Mouse (Mus musculus): ENCODE results near the gene Gm9789. TPM values are rescaled to one million over a fixed set of nuclear protein-coding genes. Genes with fewer than 3 reads are reported as not detected.

The Gm9789 gene
- total and polyA plus RNA-seq, 2 experiments from 2014 or later, result not detected

- TF ChIP-seq CTCF (IDR thresholded peaks at IDR 0.05; ENCODE audit: low read depth) (no peak), EP300 (IDR thresholded peaks at IDR 0.05; ENCODE audit: low read depth) (no peak)
- no peaks in the 10 kb centered on the region for H3K27me3 ChIP-seq (ENCODE audit: control insufficient read depth, insufficient read depth, low read length)
- DNase-seq (ENCODE audit: low spot score) (no peak), ATAC-seq (ENCODE audit: insufficient read depth, low read depth) (no peak)
- no peaks in the 10 kb centered on the region for H3K36me3 ChIP-seq (replicated peaks; ENCODE audit: control insufficient read depth, insufficient read depth, low read length)
- H3K4me3 ChIP-seq (ENCODE audit: low read depth, low read length), result no peak within 1 kb of the TSS
- no peaks in the 10 kb centered on the region for H3K9me3 ChIP-seq (replicated peaks; ENCODE audit: control insufficient read depth, low read length)
- no peaks in the 10 kb centered on the region for H3K4me1 ChIP-seq (ENCODE audit: control insufficient read depth, insufficient read depth)
- no peak within 1 kb of the TSS for H3K27ac ChIP-seq (ENCODE audit: low read depth)
- no peak within 1 kb of the TSS for H3K4me2 ChIP-seq (ENCODE audit: low read depth, low read length)
- no peak within 1 kb of the TSS for H3K9ac ChIP-seq (replicated peaks; ENCODE audit: low read depth, low read length)
- WGBS, result 41% methylated on average over 1 of the region's 1 CpGs
These were observed 47.8 kb downstream of the Gm9789 start, which contains the start of gene Krtap20-2 for GRCm38 (mm10) chr16:89205561-89205960. Krtap20-2 (plus strand) TSS chr16:89205861.

Other genes starting within 250 kb of the Gm9789 start
- not detected in 2 replicates for gene Krtap19-9b, start 225.7 kb upstream of the Gm9789 start, total RNA-seq (2014; rRNA removed; ENCODE audit: low replicate concordance)
- gene Krtap19-9b, start 225.7 kb upstream of the Gm9789 start, polyA plus RNA-seq (2015; fragmentation: Nextera tagmentation; extraction: Ambion mirVana), result not detected in 2 replicates
- not detected in 2 replicates for gene Krtap16-3, start 195.1 kb upstream of the Gm9789 start, total RNA-seq (2014; rRNA removed; ENCODE audit: low replicate concordance)
- not detected in 2 replicates for gene Krtap16-3, start 195.1 kb upstream of the Gm9789 start, polyA plus RNA-seq (2015; fragmentation: Nextera tagmentation; extraction: Ambion mirVana)
- not detected in 2 replicates for gene Krtap22-2, start 147.2 kb upstream of the Gm9789 start, total RNA-seq (2014; rRNA removed; ENCODE audit: low replicate concordance)
- gene Krtap22-2, start 147.2 kb upstream of the Gm9789 start, polyA plus RNA-seq (2015; fragmentation: Nextera tagmentation; extraction: Ambion mirVana), result not detected in 2 replicates
- gene Gm10229, start 142.7 kb upstream of the Gm9789 start, total RNA-seq (2014; rRNA removed; ENCODE audit: low replicate concordance), result not detected in 2 replicates
- not detected in 2 replicates for gene Gm10229, start 142.7 kb upstream of the Gm9789 start, polyA plus RNA-seq (2015; fragmentation: Nextera tagmentation; extraction: Ambion mirVana)
- not detected in 2 replicates for gene Krtap6-1, start 126.3 kb upstream of the Gm9789 start, total RNA-seq (2014; rRNA removed; ENCODE audit: low replicate concordance)
- gene Krtap6-1, start 126.3 kb upstream of the Gm9789 start, polyA plus RNA-seq (2015; fragmentation: Nextera tagmentation; extraction: Ambion mirVana), result not detected in 2 replicates
- gene Gm10228, start 116.5 kb upstream of the Gm9789 start, total RNA-seq (2014; rRNA removed; ENCODE audit: low replicate concordance), result not detected in 2 replicates
- gene Gm10228, start 116.5 kb upstream of the Gm9789 start, polyA plus RNA-seq (2015; fragmentation: Nextera tagmentation; extraction: Ambion mirVana), result not detected in 2 replicates
- not detected in 2 replicates for gene Krtap6-5, start 110.1 kb upstream of the Gm9789 start, total RNA-seq (2014; rRNA removed; ENCODE audit: low replicate concordance)
- not detected in 2 replicates for gene Krtap6-5, start 110.1 kb upstream of the Gm9789 start, polyA plus RNA-seq (2015; fragmentation: Nextera tagmentation; extraction: Ambion mirVana)
- gene 1110025L11Rik, start 94.0 kb upstream of the Gm9789 start, total RNA-seq (2014; rRNA removed; ENCODE audit: low replicate concordance), result not detected in 2 replicates
- gene 1110025L11Rik, start 94.0 kb upstream of the Gm9789 start, polyA plus RNA-seq (2015; fragmentation: Nextera tagmentation; extraction: Ambion mirVana), result not detected in 2 replicates
- not detected in 2 replicates for gene Krtap6-3, start 73.9 kb upstream of the Gm9789 start, total RNA-seq (2014; rRNA removed; ENCODE audit: low replicate concordance)
- gene Krtap6-3, start 73.9 kb upstream of the Gm9789 start, polyA plus RNA-seq (2015; fragmentation: Nextera tagmentation; extraction: Ambion mirVana), result not detected in 2 replicates
- gene Gm6358, start 17.1 kb upstream of the Gm9789 start, total RNA-seq (2014; rRNA removed; ENCODE audit: low replicate concordance), result not detected in 2 replicates
- gene Gm6358, start 17.1 kb upstream of the Gm9789 start, polyA plus RNA-seq (2015; fragmentation: Nextera tagmentation; extraction: Ambion mirVana), result not detected in 2 replicates
- gene Gm10061, start 6.9 kb upstream of the Gm9789 start, total RNA-seq (2014; rRNA removed; ENCODE audit: low replicate concordance), result not detected in 2 replicates
- not detected in 2 replicates for gene Gm10061, start 6.9 kb upstream of the Gm9789 start, polyA plus RNA-seq (2015; fragmentation: Nextera tagmentation; extraction: Ambion mirVana)
- gene Gm7735, start 11.5 kb downstream of the Gm9789 start, total RNA-seq (2014; rRNA removed; ENCODE audit: low replicate concordance), result not detected in 2 replicates
- gene Gm7735, start 11.5 kb downstream of the Gm9789 start, polyA plus RNA-seq (2015; fragmentation: Nextera tagmentation; extraction: Ambion mirVana), result not detected in 2 replicates
- not detected in 2 replicates for gene 1110057P08Rik, start 16.8 kb downstream of the Gm9789 start, total RNA-seq (2014; rRNA removed; ENCODE audit: low replicate concordance)
- gene 1110057P08Rik, start 16.8 kb downstream of the Gm9789 start, polyA plus RNA-seq (2015; fragmentation: Nextera tagmentation; extraction: Ambion mirVana), result not detected in 2 replicates
- not detected in 2 replicates for gene Krtap20-2, start 47.9 kb downstream of the Gm9789 start, total RNA-seq (2014; rRNA removed; ENCODE audit: low replicate concordance)
- not detected in 2 replicates for gene Krtap20-2, start 47.9 kb downstream of the Gm9789 start, polyA plus RNA-seq (2015; fragmentation: Nextera tagmentation; extraction: Ambion mirVana)
- gene Krtap21-1, start 245.9 kb downstream of the Gm9789 start, total RNA-seq (2014; rRNA removed; ENCODE audit: low replicate concordance), result not detected in 2 replicates
- gene Krtap21-1, start 245.9 kb downstream of the Gm9789 start, polyA plus RNA-seq (2015; fragmentation: Nextera tagmentation; extraction: Ambion mirVana), result not detected in 2 replicates

Data from heart, postnatal 0 days (tissue).